Mouse (Mus musculus): ENCODE results near the gene Cmip.
A peak's percentile ranks its signal among the peaks of the same experiment; 100 is the strongest.

The Cmip gene

GRCm38 (mm10) chr8:117355111-117355831 lies 98.4 kb downstream of the Cmip start:
- DNase-seq, result no peak

GRCm38 (mm10) chr8:117356109-117356672 lies 99.3 kb downstream of the Cmip start:
- no peak for DNase-seq

- no peak for DNase-seq
These were observed 100.9 kb downstream of the Cmip start for GRCm38 (mm10) chr8:117357491-117358467.

GRCm38 (mm10) chr8:117360172-117360930 lies 103.5 kb downstream of the Cmip start:
- DNase-seq, result no peak

- no peak for DNase-seq
These were observed 105.0 kb downstream of the Cmip start for GRCm38 (mm10) chr8:117361595-117362437.

- no peak for DNase-seq
These were observed 105.5 kb downstream of the Cmip start for GRCm38 (mm10) chr8:117362438-117362726.

- no peak for DNase-seq
These were observed 106.4 kb downstream of the Cmip start for GRCm38 (mm10) chr8:117363291-117363690.

- no peak for DNase-seq
These were observed 107.7 kb downstream of the Cmip start for GRCm38 (mm10) chr8:117364374-117365160.

GRCm38 (mm10) chr8:117366475-117366874 lies 109.6 kb downstream of the Cmip start:
- no peak for DNase-seq

GRCm38 (mm10) chr8:117367441-117367840 lies 110.6 kb downstream of the Cmip start:
- no peak for DNase-seq

- DNase-seq, result no peak
These were observed 111.9 kb downstream of the Cmip start for GRCm38 (mm10) chr8:117368781-117369180.

- DNase-seq, result no peak
These were observed 113.1 kb downstream of the Cmip start for GRCm38 (mm10) chr8:117370009-117370408.

GRCm38 (mm10) chr8:117371189-117371588 lies 114.3 kb downstream of the Cmip start:
- DNase-seq, result no peak

- DNase-seq, result no peak
These were observed 115.2 kb downstream of the Cmip start for GRCm38 (mm10) chr8:117372070-117372469.

GRCm38 (mm10) chr8:117373001-117373428 lies 116.2 kb downstream of the Cmip start:
- no peak for DNase-seq

GRCm38 (mm10) chr8:117374087-117374486 lies 117.2 kb downstream of the Cmip start:
- no peak for DNase-seq

GRCm38 (mm10) chr8:117376997-117377396 lies 120.1 kb downstream of the Cmip start:
- no peak for DNase-seq

GRCm38 (mm10) chr8:117378625-117379024 lies 121.8 kb downstream of the Cmip start:
- DNase-seq, result no peak

- peak; percentile 28 for DNase-seq
These were observed 122.3 kb downstream of the Cmip start for GRCm38 (mm10) chr8:117379131-117379530.

- no peak for DNase-seq
These were observed 123.9 kb downstream of the Cmip start for GRCm38 (mm10) chr8:117380796-117381195.

- peak; percentile 50 for DNase-seq
These were observed 129.3 kb downstream of the Cmip start for GRCm38 (mm10) chr8:117386142-117386541.

Data from thymus, postnatal 14 days (tissue).